Mouse (Mus musculus) spleen, adult 2 months (tissue): Measurements from ENCODE around the gene Lrtm2.

Source experiments
- CTCF ChIP-seq: fragments of 200-500 bp; IDR thresholded peaks from 2 replicates; pipeline ENCODE4 v1.5.1; 2011; ENCODE audit warnings: mild to moderate bottlenecking, inconsistent platforms; ENCODE audit not compliant: insufficient read depth, insufficient read length, insufficient replicate concordance; ENCODE audit errors: extremely low read depth
- POLR2A ChIP-seq: fragments of 200-500 bp; IDR thresholded peaks from 2 replicates; pipeline ENCODE4 v1.6.1; 2011; ENCODE audit warnings: low read depth, low read length, inconsistent platforms

GRCm38 (mm10) chr6:119347813-119348212 is 17.2 kb upstream of the Lrtm2 start:
- TF ChIP-seq POLR2A (no peak), CTCF (no peak)
